Mouse (Mus musculus) forebrain, embryonic 14.5 days (tissue): Measurements from ENCODE around the gene Naaladl2. TPM values are rescaled to one million over a fixed set of nuclear protein-coding genes. Genes with fewer than 3 reads are reported as not detected.

Experiments
- ATAC-seq: fragments of 200-750 bp; cut with Nextera tagmentation; 2 replicates; pipeline ENCODE4 v1.8.0; 2017; ENCODE audit warnings: mild to moderate bottlenecking, moderate library complexity
- DNase-seq: peaks from one replicate; pipeline ENCODE4 v3.0.0-alpha.2; 2015; ENCODE audit warnings: low spot score
- H3K27ac ChIP-seq: fragments of 300-500 bp; sonication (generic); 2 replicates; pipeline ENCODE4 v1.5.1; 2014; ENCODE audit warnings: low read depth, mild to moderate bottlenecking, control low read depth, low read length, moderate library complexity
- H3K27me3 ChIP-seq: fragments of 300-500 bp; sonication (generic); replicated peaks from 2 replicates; pipeline ENCODE4 v1.6.1; 2014; ENCODE audit warnings: low read length, control low read depth, mixed read lengths; ENCODE audit not compliant: control insufficient read depth, insufficient read depth
- H3K36me3 ChIP-seq: fragments of 300-500 bp; sonication (generic); 2 replicates; pipeline ENCODE4 v1.6.1; 2014; ENCODE audit warnings: low read length, control low read depth; ENCODE audit not compliant: control insufficient read depth, insufficient read depth
- H3K4me1 ChIP-seq: fragments of 300-500 bp; sonication (generic); 2 replicates; pipeline ENCODE4 v1.6.1; 2014; ENCODE audit warnings: antibody characterized with exemption, low read length, control low read depth; ENCODE audit not compliant: control insufficient read depth, insufficient read depth
- H3K4me2 ChIP-seq: fragments of 300-500 bp; sonication (generic); 2 replicates; pipeline ENCODE4 v1.6.1; 2014; ENCODE audit warnings: mild to moderate bottlenecking, control low read depth, low read length
- H3K4me3 ChIP-seq: fragments of 300-500 bp; sonication (generic); 2 replicates; pipeline ENCODE4 v1.5.1; 2014; ENCODE audit warnings: low read depth, low read length, control low read depth
- H3K9ac ChIP-seq: fragments of 300-500 bp; sonication (generic); 2 replicates; pipeline ENCODE4 v1.6.1; 2014; ENCODE audit warnings: mild to moderate bottlenecking, low read length, control low read depth, moderate library complexity
- H3K9me3 ChIP-seq: fragments of 300-500 bp; sonication (generic); replicated peaks from 2 replicates; pipeline ENCODE4 v1.6.1; 2016; ENCODE audit warnings: low read length, control low read depth, mixed read lengths; ENCODE audit not compliant: control insufficient read depth
- WGBS: fragments of 180-500 bp; shearing (Covaris S2); extraction: QIAGEN DNeasy Blood & Tissue Kit; methylation state at CpG from one replicate; pipeline ENCODE4 v1.1.7; 2014; 5-methylcytosine and 5-hydroxymethylcytosine counted together
- polyA plus RNA-seq: library from polyadenylated mRNA; unstranded; fragments of >200 nt; fragmentation: Nextera tagmentation; extraction: Ambion mirVana; gene quantifications from 2 replicates; pipeline ENCODE4 v1.2.1, GENCODE M21; 2014

Naaladl2 gene
- polyA plus RNA-seq, 1 experiment from 2014 or later, result 0.30 TPM

DNA sequence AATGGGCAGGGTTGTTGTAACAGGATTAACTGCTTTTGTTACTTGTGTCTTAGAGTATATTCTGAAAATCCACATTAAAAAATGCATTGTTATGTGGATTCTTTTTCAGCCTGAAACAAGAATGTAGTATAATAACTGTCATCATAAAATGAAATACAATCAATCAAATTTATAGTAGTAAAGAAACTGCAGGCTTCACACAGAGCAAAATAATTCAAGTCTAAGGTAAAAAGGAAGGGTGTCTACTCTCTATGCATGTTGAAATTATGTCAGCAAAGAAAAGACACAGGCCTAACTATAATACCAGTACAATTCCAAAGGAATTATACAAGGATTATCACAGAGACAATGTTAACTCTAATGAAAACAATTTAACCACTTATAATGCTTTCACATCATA lies 752.3 kb downstream of the Naaladl2 start:
- no peak overlapping the region for H3K4me3 ChIP-seq
- H3K27me3 ChIP-seq, result no peaks in the 10 kb centered on the region
- H3K27ac ChIP-seq, result no peak overlapping the region
- no peaks in the 10 kb centered on the region for H3K9me3 ChIP-seq
- DNase-seq, result no peak
- H3K36me3 ChIP-seq, result no peaks in the 10 kb centered on the region
- no peak overlapping the region for H3K4me2 ChIP-seq
- H3K4me1 ChIP-seq, result no peaks in the 10 kb centered on the region
- no peak for ATAC-seq
- H3K9ac ChIP-seq, result no peak overlapping the region

DNA sequence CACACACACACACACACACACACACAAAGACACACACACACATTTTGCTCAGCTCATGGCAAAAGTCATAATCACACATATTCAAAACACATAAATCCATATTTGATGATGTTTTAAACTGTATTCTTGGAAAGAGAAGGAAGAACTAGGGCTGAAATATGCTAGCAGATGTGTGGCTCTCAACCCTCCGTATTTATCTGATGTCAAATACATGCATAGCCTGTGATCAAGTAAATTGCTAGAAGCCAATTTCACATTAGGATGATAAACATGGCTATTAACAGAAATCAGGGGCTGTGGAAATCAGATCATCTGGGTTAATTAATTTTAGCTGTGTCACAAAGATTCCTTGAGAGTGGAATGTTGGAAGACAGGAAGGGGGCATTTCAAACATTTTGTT lies 752.8 kb downstream of the Naaladl2 start:
- H3K27ac ChIP-seq, result no peak overlapping the region
- H3K27me3 ChIP-seq, result no peaks in the 10 kb centered on the region
- ATAC-seq (no peak), DNase-seq (peak; percentile 9)
- H3K4me2 ChIP-seq, result no peak overlapping the region
- H3K9ac ChIP-seq, result no peak overlapping the region
- WGBS, result 59% methylated on average over 1 of the region's 1 CpGs
- H3K9me3 ChIP-seq, result no peaks in the 10 kb centered on the region
- no peaks in the 10 kb centered on the region for H3K36me3 ChIP-seq
- H3K4me3 ChIP-seq, result no peak overlapping the region
- H3K4me1 ChIP-seq, result no peaks in the 10 kb centered on the region

DNA sequence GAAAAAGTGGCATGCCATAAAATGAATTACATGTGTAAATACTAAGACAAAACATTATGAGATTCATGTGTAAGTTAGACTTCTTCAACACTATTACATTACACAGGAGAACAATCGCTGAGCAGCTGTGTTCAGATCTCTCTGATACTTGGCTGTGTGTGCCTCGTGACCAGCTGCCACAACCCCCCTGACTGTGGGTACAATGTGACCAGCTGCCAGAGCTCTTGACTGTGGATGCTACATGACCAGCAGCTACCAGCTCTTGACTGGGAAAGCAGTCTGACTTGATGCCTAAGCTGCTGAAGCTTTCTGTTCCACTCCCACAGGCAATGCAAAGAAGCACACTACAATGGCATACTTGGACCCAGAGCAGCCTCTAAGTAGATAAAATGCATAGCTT lies 789.1 kb downstream of the Naaladl2 start:
- peak; percentile 62 for ATAC-seq
- H3K27me3 ChIP-seq, result no peaks in the 10 kb centered on the region
- no peak overlapping the region for H3K27ac ChIP-seq
- H3K4me1 ChIP-seq, result no peaks in the 10 kb centered on the region
- peak; percentile 27 for DNase-seq
- H3K9me3 ChIP-seq, result no peaks in the 10 kb centered on the region
- no peak overlapping the region for H3K4me2 ChIP-seq
- 75% methylated on average over 2 of the region's 2 CpGs for WGBS
- H3K9ac ChIP-seq, result no peak overlapping the region
- H3K36me3 ChIP-seq, result no peaks in the 10 kb centered on the region
- no peak overlapping the region for H3K4me3 ChIP-seq

DNA sequence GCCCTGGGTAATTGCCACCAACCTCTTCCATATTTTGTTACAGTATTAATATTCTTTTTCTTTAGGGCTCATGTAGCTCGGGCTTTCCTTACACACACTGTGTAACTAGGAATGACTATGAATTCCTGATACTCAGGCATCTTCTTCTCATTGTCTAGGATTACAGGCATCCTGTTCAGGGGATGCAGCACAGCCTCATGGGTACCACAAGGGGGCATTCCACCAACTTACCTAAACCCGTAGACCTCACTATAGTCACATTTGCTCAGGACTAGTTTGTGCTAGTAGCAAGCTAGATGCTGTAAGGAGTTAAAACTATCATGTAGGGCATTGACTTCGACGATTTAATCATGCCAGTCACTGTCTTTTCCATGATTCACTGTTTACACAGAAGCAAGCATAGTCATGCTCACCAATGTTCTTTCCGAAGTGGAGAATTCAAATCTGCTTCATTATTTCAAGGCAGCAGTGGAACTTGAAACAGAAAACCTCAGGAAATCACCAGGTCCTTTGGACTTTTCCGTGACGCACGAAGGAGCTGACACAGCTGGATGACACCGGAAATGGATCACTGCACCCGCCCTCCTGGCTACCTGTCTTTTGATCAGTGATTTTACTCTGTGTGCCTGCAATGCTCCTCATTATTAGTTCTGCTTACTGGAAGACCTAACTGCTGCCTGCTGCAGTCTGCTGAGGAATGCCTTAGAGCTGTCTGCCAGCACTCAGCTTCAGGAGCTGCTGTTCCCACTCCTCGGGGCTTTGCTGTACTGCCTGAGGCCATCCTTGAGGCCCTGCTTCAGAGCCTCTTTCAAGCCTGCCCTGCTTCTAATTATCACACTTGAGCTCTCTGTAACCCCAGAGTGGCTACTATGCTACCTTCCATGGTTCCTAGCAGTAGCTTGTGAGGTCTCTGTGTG lies 822.3 kb downstream of the Naaladl2 start:
- ATAC-seq (no peak), DNase-seq (peak; percentile 8)
- Histone ChIP-seq H3K9ac (no peak overlapping the region), H3K27ac (no peak overlapping the region), H3K27me3 (no peaks in the 10 kb centered on the region), H3K4me1 (no peaks in the 10 kb centered on the region), H3K36me3 (no peaks in the 10 kb centered on the region), H3K4me3 (no peak overlapping the region), H3K9me3 (no peaks in the 10 kb centered on the region), H3K4me2 (no peak overlapping the region)
- WGBS, result 88% methylated on average over 11 of the region's 11 CpGs

DNA sequence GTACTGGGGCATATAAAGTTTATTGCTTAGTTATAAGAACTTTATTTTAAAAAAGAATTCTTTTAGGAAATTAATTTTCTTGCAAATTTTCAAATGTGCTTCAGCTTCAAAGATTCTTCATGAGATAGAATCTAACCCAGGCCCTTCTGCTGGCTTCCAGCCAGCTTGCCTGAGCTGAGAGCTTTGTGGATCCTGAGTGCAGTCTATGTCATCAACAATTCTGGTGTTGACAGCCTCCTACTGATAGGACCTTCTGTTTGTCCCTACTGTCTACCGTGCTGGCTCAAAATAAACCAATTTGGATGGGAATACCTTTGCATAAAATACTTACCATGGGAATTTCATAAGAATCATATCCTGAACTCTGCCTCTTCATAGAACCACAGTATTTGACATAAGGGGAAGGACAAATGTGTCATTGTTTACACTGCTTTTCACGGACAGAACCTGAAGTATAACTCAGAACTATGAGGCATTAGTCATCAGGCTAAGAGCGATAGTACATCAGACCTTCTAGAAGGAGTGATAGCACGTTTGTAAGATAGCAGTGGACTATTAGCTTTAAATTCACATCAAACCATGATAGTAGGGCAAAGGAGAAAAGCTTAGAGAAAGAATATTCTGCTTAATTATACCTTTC lies 829.3 kb downstream of the Naaladl2 start:
- peak; percentile 17 for DNase-seq
- H3K9me3 ChIP-seq, result no peaks in the 10 kb centered on the region
- H3K9ac ChIP-seq, result no peak overlapping the region

DNA sequence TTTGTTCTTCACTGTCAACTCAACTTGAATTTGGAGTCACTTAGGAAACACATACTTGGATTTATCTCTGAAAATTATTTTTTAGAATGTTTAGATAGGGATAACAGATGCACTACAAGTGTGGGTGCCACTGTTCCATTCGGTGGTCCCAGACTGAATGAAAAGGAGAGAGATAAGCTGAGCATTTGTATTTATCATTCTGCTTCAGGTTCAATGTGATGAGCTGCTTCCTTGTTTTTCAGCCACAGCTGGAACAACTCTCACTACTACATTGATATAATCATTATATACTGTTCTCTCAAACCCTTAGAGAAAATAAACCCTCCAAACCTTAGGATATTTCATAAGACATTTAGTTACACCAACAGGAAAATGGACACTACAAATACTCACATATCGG lies 918.6 kb downstream of the Naaladl2 start:
- no peak overlapping the region for H3K9ac ChIP-seq
- no peaks in the 10 kb centered on the region for H3K4me1 ChIP-seq
- WGBS, result 88% methylated on average over 2 of the region's 2 CpGs
- ATAC-seq, result no peak
- H3K36me3 ChIP-seq, result no peaks in the 10 kb centered on the region
- H3K4me2 ChIP-seq, result no peak overlapping the region
- H3K9me3 ChIP-seq, result no peaks in the 10 kb centered on the region
- no peak overlapping the region for H3K4me3 ChIP-seq
- no peak overlapping the region for H3K27ac ChIP-seq
- no peak for DNase-seq
- no peaks in the 10 kb centered on the region for H3K27me3 ChIP-seq

More for the DNA sequence above, 829.3 kb downstream of the Naaladl2 start:
- Histone ChIP-seq H3K36me3 (no peaks in the 10 kb centered on the region), H3K4me3 (no peak overlapping the region), H3K27ac (no peak overlapping the region), H3K4me1 (no peaks in the 10 kb centered on the region), H3K27me3 (no peaks in the 10 kb centered on the region), H3K4me2 (no peak overlapping the region)
- WGBS, result 73% methylated on average over 4 of the region's 4 CpGs
- no peak for ATAC-seq

DNA sequence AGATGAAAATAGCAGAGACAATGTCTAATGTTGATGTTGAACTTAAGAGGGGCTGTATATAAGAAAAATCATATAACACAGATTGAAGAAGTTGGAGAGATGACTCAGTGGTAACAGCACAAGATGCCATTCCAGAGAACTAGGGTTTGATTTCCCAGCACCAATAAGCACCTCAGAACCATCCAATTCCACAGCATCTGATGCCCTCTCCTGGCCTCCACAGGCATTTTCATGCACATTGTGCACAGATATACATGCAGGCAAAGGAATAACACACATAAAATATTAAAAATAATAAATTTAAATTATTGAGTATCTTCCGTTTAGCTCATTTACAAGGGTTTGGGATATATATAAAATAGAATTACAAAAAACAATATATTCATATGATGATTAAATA lies 926.6 kb downstream of the Naaladl2 start:
- DNase-seq (no peak), ATAC-seq (no peak)
- Histone ChIP-seq H3K9ac (no peak overlapping the region), H3K27ac (no peak overlapping the region), H3K4me1 (no peaks in the 10 kb centered on the region), H3K4me2 (no peak overlapping the region), H3K9me3 (no peaks in the 10 kb centered on the region), H3K27me3 (no peaks in the 10 kb centered on the region), H3K4me3 (no peak overlapping the region), H3K36me3 (no peaks in the 10 kb centered on the region)
- 93% methylated on average over 1 of the region's 1 CpGs for WGBS

DNA sequence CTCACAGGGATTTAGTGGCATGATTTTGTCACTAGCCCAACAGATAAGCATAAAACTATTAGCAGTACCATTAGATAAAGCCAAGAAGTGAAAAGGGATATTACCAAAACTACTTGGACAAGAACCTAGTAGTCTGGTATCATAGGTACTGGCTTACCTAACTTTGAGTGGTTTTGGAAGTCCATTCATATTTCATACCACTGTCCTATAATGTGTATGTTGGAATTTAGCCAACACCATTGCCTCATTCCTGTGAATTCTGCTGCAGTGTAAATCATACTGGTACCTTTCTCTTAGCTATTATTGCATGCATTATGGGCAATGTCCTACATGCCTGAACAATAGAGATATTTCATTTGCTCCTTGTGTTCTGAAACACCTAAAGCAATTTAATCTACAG lies 977.5 kb downstream of the Naaladl2 start:
- H3K27me3 ChIP-seq, result no peaks in the 10 kb centered on the region
- H3K36me3 ChIP-seq, result no peaks in the 10 kb centered on the region
- H3K9ac ChIP-seq, result no peak overlapping the region
- no peak overlapping the region for H3K4me2 ChIP-seq
- ATAC-seq (no peak), DNase-seq (no peak)
- H3K9me3 ChIP-seq, result no peaks in the 10 kb centered on the region
- H3K27ac ChIP-seq, result no peak overlapping the region
- H3K4me1 ChIP-seq, result no peaks in the 10 kb centered on the region
- H3K4me3 ChIP-seq, result no peak overlapping the region

DNA sequence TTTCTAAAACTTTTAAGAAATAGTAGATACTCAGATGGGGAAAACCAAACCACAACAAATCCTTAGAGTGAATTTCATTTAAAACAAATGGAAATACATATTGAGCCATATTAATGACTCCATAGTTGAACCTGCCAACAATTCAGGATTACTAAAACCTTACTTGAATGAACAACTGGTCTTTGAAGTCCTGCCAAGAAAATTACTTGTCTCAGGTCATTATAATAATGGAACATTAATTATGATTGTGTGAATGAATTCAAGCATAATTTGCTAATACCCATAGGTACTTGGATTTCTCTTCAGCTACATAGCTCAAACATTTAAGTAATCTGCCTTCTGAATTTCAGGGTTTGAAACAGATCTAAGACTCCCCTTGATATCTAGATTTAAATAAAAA lies 980.1 kb downstream of the Naaladl2 start:
- ATAC-seq, result no peak
- no peak overlapping the region for H3K4me3 ChIP-seq
- no peaks in the 10 kb centered on the region for H3K9me3 ChIP-seq
- H3K27me3 ChIP-seq, result no peaks in the 10 kb centered on the region
- H3K9ac ChIP-seq, result no peak overlapping the region
- no peak overlapping the region for H3K27ac ChIP-seq
- H3K4me1 ChIP-seq, result no peaks in the 10 kb centered on the region
- H3K4me2 ChIP-seq, result no peak overlapping the region
- DNase-seq, result peak; percentile 21
- H3K36me3 ChIP-seq, result no peaks in the 10 kb centered on the region
